Mouse (Mus musculus): ENCODE results near the gene Ubn1. TPM values are rescaled to one million over a fixed set of nuclear protein-coding genes. Genes with fewer than 3 reads are reported as not detected.

Gene Ubn1
- polyA plus RNA-seq, 1 experiment from 2014 or later, result 24.2 TPM

- Histone ChIP-seq H3K9me3 (ENCODE audit: control insufficient read depth, low read length) (no peaks in the 10 kb centered on the region), H3K9ac (ENCODE audit: low read depth, low read length) (peak overlapping the region; percentile 93), H3K27me3 (replicated peaks; ENCODE audit: control insufficient read depth, insufficient read depth, low read length) (no peaks in the 10 kb centered on the region), H3K27ac (replicated peaks; ENCODE audit: low read depth, low read length) (peak overlapping the region; percentile 98), H3K4me1 (ENCODE audit: control insufficient read depth, insufficient read depth, low read length) (peaks cover 16% of the 10 kb centered on the region), H3K4me3 (ENCODE audit: low read depth, low read length) (peak overlapping the region; percentile 86), H3K4me2 (ENCODE audit: low read depth, low read length) (peak overlapping the region; percentile 86), H3K36me3 (ENCODE audit: control insufficient read depth, insufficient read depth, low read length) (peaks cover 42% of the 10 kb centered on the region)
- WGBS, result under 1% methylated on average over 54 of the region's 78 CpGs
- DNase-seq (ENCODE audit: low spot score) (peak; percentile 88), ATAC-seq (ENCODE audit: low read depth) (peak; percentile 64)
These were observed 624 bp downstream of the Ubn1 start for GRCm38 (mm10) chr16:5050251-5051110.

GRCm38 (mm10) chr16:5058114-5058513, 8.3 kb downstream of the Ubn1 start:
- no peak overlapping the region for H3K9ac ChIP-seq (ENCODE audit: low read depth, low read length)
- H3K36me3 ChIP-seq (ENCODE audit: control insufficient read depth, insufficient read depth, low read length), result peaks cover 57% of the 10 kb centered on the region
- H3K4me1 ChIP-seq (ENCODE audit: control insufficient read depth, insufficient read depth, low read length), result no peaks in the 10 kb centered on the region
- ATAC-seq (ENCODE audit: low read depth) (no peak), DNase-seq (ENCODE audit: low spot score) (peak; percentile 23)
- H3K4me3 ChIP-seq (ENCODE audit: low read depth, low read length), result no peak overlapping the region
- no peaks in the 10 kb centered on the region for H3K27me3 ChIP-seq (replicated peaks; ENCODE audit: control insufficient read depth, insufficient read depth, low read length)
- no peak overlapping the region for H3K4me2 ChIP-seq (ENCODE audit: low read depth, low read length)
- WGBS, result 84% methylated on average over 1 of the region's 1 CpGs
- no peaks in the 10 kb centered on the region for H3K9me3 ChIP-seq (ENCODE audit: control insufficient read depth, low read length)
- no peak overlapping the region for H3K27ac ChIP-seq (replicated peaks; ENCODE audit: low read depth, low read length)

GRCm38 (mm10) chr16:5063472-5063871, 13.6 kb downstream of the Ubn1 start:
- ATAC-seq (ENCODE audit: low read depth) (no peak), DNase-seq (ENCODE audit: low spot score) (no peak)
- no peak overlapping the region for H3K27ac ChIP-seq (replicated peaks; ENCODE audit: low read depth, low read length)
- no peak overlapping the region for H3K4me2 ChIP-seq (ENCODE audit: low read depth, low read length)
- H3K4me3 ChIP-seq (ENCODE audit: low read depth, low read length), result no peak overlapping the region
- no peaks in the 10 kb centered on the region for H3K4me1 ChIP-seq (ENCODE audit: control insufficient read depth, insufficient read depth, low read length)
- no peak overlapping the region for H3K9ac ChIP-seq (ENCODE audit: low read depth, low read length)
- 96% methylated on average over 4 of the region's 4 CpGs for WGBS
- peaks cover 67% of the 10 kb centered on the region for H3K36me3 ChIP-seq (ENCODE audit: control insufficient read depth, insufficient read depth, low read length)
- no peaks in the 10 kb centered on the region for H3K27me3 ChIP-seq (replicated peaks; ENCODE audit: control insufficient read depth, insufficient read depth, low read length)
- H3K9me3 ChIP-seq (ENCODE audit: control insufficient read depth, low read length), result no peaks in the 10 kb centered on the region

GRCm38 (mm10) chr16:5070321-5070720, 20.5 kb downstream of the Ubn1 start:
- Histone ChIP-seq H3K4me1 (ENCODE audit: control insufficient read depth, insufficient read depth, low read length) (no peaks in the 10 kb centered on the region), H3K9ac (ENCODE audit: low read depth, low read length) (no peak overlapping the region), H3K9me3 (ENCODE audit: control insufficient read depth, low read length) (no peaks in the 10 kb centered on the region), H3K4me2 (ENCODE audit: low read depth, low read length) (no peak overlapping the region), H3K36me3 (ENCODE audit: control insufficient read depth, insufficient read depth, low read length) (peaks cover 92% of the 10 kb centered on the region), H3K27me3 (replicated peaks; ENCODE audit: control insufficient read depth, insufficient read depth, low read length) (no peaks in the 10 kb centered on the region), H3K27ac (replicated peaks; ENCODE audit: low read depth, low read length) (no peak overlapping the region), H3K4me3 (ENCODE audit: low read depth, low read length) (no peak overlapping the region)
- DNase-seq (ENCODE audit: low spot score) (no peak), ATAC-seq (ENCODE audit: low read depth) (no peak)
- 92% methylated on average over 3 of the region's 3 CpGs for WGBS

GRCm38 (mm10) chr16:5071974-5072373, 22.1 kb downstream of the Ubn1 start:
- Histone ChIP-seq H3K4me1 (ENCODE audit: control insufficient read depth, insufficient read depth, low read length) (no peaks in the 10 kb centered on the region), H3K27ac (replicated peaks; ENCODE audit: low read depth, low read length) (no peak overlapping the region), H3K36me3 (ENCODE audit: control insufficient read depth, insufficient read depth, low read length) (peaks cover 95% of the 10 kb centered on the region), H3K4me3 (ENCODE audit: low read depth, low read length) (no peak overlapping the region), H3K27me3 (replicated peaks; ENCODE audit: control insufficient read depth, insufficient read depth, low read length) (no peaks in the 10 kb centered on the region), H3K4me2 (ENCODE audit: low read depth, low read length) (no peak overlapping the region), H3K9ac (ENCODE audit: low read depth, low read length) (no peak overlapping the region), H3K9me3 (ENCODE audit: control insufficient read depth, low read length) (no peaks in the 10 kb centered on the region)
- ATAC-seq (ENCODE audit: low read depth) (no peak), DNase-seq (ENCODE audit: low spot score) (no peak)
- 91% methylated on average over 7 of the region's 7 CpGs for WGBS

GRCm38 (mm10) chr16:5074341-5074740, 24.5 kb downstream of the Ubn1 start:
- WGBS, result 86% methylated on average over 5 of the region's 5 CpGs
- H3K4me2 ChIP-seq (ENCODE audit: low read depth, low read length), result no peak overlapping the region
- H3K9me3 ChIP-seq (ENCODE audit: control insufficient read depth, low read length), result no peaks in the 10 kb centered on the region
- H3K9ac ChIP-seq (ENCODE audit: low read depth, low read length), result no peak overlapping the region
- H3K27ac ChIP-seq (replicated peaks; ENCODE audit: low read depth, low read length), result no peak overlapping the region
- no peaks in the 10 kb centered on the region for H3K27me3 ChIP-seq (replicated peaks; ENCODE audit: control insufficient read depth, insufficient read depth, low read length)
- peaks cover 95% of the 10 kb centered on the region for H3K36me3 ChIP-seq (ENCODE audit: control insufficient read depth, insufficient read depth, low read length)
- DNase-seq (ENCODE audit: low spot score), result no peak
- ATAC-seq (ENCODE audit: low read depth), result no peak
- no peak overlapping the region for H3K4me3 ChIP-seq (ENCODE audit: low read depth, low read length)
- no peaks in the 10 kb centered on the region for H3K4me1 ChIP-seq (ENCODE audit: control insufficient read depth, insufficient read depth, low read length)

- Histone ChIP-seq H3K9ac (ENCODE audit: low read depth, low read length) (no peak overlapping the region), H3K4me1 (ENCODE audit: control insufficient read depth, insufficient read depth, low read length) (no peaks in the 10 kb centered on the region), H3K36me3 (ENCODE audit: control insufficient read depth, insufficient read depth, low read length) (peaks cover 84% of the 10 kb centered on the region), H3K9me3 (ENCODE audit: control insufficient read depth, low read length) (no peaks in the 10 kb centered on the region), H3K4me2 (ENCODE audit: low read depth, low read length) (no peak overlapping the region), H3K4me3 (ENCODE audit: low read depth, low read length) (no peak overlapping the region), H3K27ac (replicated peaks; ENCODE audit: low read depth, low read length) (no peak overlapping the region), H3K27me3 (replicated peaks; ENCODE audit: control insufficient read depth, insufficient read depth, low read length) (no peaks in the 10 kb centered on the region)
- no peak for ATAC-seq (ENCODE audit: low read depth)
- WGBS, result 84% methylated on average over 4 of the region's 4 CpGs
- no peak for DNase-seq (ENCODE audit: low spot score)
These were observed 35.3 kb downstream of the Ubn1 start for GRCm38 (mm10) chr16:5085196-5085595.

- DNase-seq (ENCODE audit: low spot score) (no peak), ATAC-seq (ENCODE audit: low read depth) (no peak)
- H3K9ac ChIP-seq (ENCODE audit: low read depth, low read length), result no peak overlapping the region
- H3K9me3 ChIP-seq (ENCODE audit: control insufficient read depth, low read length), result no peaks in the 10 kb centered on the region
- 92% methylated on average over 2 of the region's 2 CpGs for WGBS
- no peaks in the 10 kb centered on the region for H3K4me1 ChIP-seq (ENCODE audit: control insufficient read depth, insufficient read depth, low read length)
- H3K36me3 ChIP-seq (ENCODE audit: control insufficient read depth, insufficient read depth, low read length), result peaks cover 77% of the 10 kb centered on the region
- H3K4me3 ChIP-seq (ENCODE audit: low read depth, low read length), result no peak overlapping the region
- no peaks in the 10 kb centered on the region for H3K27me3 ChIP-seq (replicated peaks; ENCODE audit: control insufficient read depth, insufficient read depth, low read length)
- H3K27ac ChIP-seq (replicated peaks; ENCODE audit: low read depth, low read length), result no peak overlapping the region
- H3K4me2 ChIP-seq (ENCODE audit: low read depth, low read length), result no peak overlapping the region
These were observed 36.3 kb downstream of the Ubn1 start for GRCm38 (mm10) chr16:5086179-5086578.

- no peak overlapping the region for H3K9ac ChIP-seq (ENCODE audit: low read depth, low read length)
- H3K4me2 ChIP-seq (ENCODE audit: low read depth, low read length), result no peak overlapping the region
- no peak overlapping the region for H3K27ac ChIP-seq (replicated peaks; ENCODE audit: low read depth, low read length)
- no peaks in the 10 kb centered on the region for H3K4me1 ChIP-seq (ENCODE audit: control insufficient read depth, insufficient read depth, low read length)
- ATAC-seq (ENCODE audit: low read depth) (no peak), DNase-seq (ENCODE audit: low spot score) (no peak)
- H3K4me3 ChIP-seq (ENCODE audit: low read depth, low read length), result no peak overlapping the region
- 70% methylated on average over 10 of the region's 10 CpGs for WGBS
- H3K36me3 ChIP-seq (ENCODE audit: control insufficient read depth, insufficient read depth, low read length), result peaks cover 49% of the 10 kb centered on the region
- no peaks in the 10 kb centered on the region for H3K27me3 ChIP-seq (replicated peaks; ENCODE audit: control insufficient read depth, insufficient read depth, low read length)
- H3K9me3 ChIP-seq (ENCODE audit: control insufficient read depth, low read length), result no peaks in the 10 kb centered on the region
These were observed 39.2 kb downstream of the Ubn1 start for GRCm38 (mm10) chr16:5089021-5089420.

Data from embryonic facial prominence, embryonic 14.5 days (tissue).